Mouse (Mus musculus) ES-E14 (cell line): Measurements from ENCODE around the gene Pstpip1.

ENCODE experiments used
- MAFK ChIP-seq: IDR thresholded peaks from 2 replicates; pipeline ENCODE4 v1.6.1; 2014; ENCODE audit warnings: mild to moderate bottlenecking, low read depth, low read length, inconsistent platforms; ENCODE audit not compliant: insufficient read depth
- ZNF384 ChIP-seq: IDR thresholded peaks from 2 replicates; pipeline ENCODE4 v1.6.1; 2012; ENCODE audit warnings: low read depth, low read length, inconsistent platforms

DNA sequence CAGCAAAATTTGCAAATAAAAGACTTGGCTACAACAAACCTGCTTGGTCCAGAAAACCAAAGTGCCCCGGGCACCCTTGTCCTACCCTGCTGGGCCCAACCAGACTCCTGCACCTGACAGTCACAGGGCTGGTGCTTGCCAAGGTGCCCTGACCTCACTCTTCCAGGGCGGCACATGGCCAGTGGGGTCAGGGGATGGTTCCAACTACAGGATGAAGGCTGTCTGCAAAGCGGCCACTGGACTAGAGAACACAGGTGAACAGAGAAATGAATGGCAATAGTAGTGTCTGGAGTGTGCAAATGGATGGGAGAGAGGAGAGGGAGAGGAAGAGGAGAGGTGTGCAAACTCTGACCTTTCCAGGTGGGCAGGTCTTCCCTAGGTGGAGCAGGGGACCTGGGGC is 40.2 kb downstream of the Pstpip1 start:
- TF ChIP-seq MAFK = no peak
- no peak for TF ChIP-seq ZNF384
